Mouse (Mus musculus) heart, postnatal 0 days (tissue): ENCODE data around the gene Pimreg. TPM values are rescaled to one million over a fixed set of nuclear protein-coding genes. Genes with fewer than 3 reads are reported as not detected.

Source experiments
- ATAC-seq: fragments of 200-750 bp; cut with Nextera tagmentation; 2 replicates; pipeline ENCODE4 v1.8.0; 2017; ENCODE audit warnings: low read depth, moderate number of reproducible peaks, moderate library complexity; ENCODE audit not compliant: insufficient read depth
- DNase-seq: peaks from one replicate; pipeline ENCODE4 v3.0.0-alpha.2; 2016; ENCODE audit warnings: low spot score
- H3K27ac ChIP-seq: fragments of 300-500 bp; sonication (generic); 2 replicates; pipeline ENCODE4 v1.5.1; 2014; ENCODE audit warnings: low read depth, mild to moderate bottlenecking
- H3K27me3 ChIP-seq: fragments of 300-500 bp; sonication (generic); 2 replicates; pipeline ENCODE4 v1.6.1; 2014; ENCODE audit warnings: low read length, mixed read lengths; ENCODE audit not compliant: control insufficient read depth, insufficient read depth
- H3K36me3 ChIP-seq: fragments of 300-500 bp; sonication (generic); replicated peaks from 2 replicates; pipeline ENCODE4 v1.6.1; 2014; ENCODE audit warnings: low read length, mixed read lengths; ENCODE audit not compliant: control insufficient read depth, insufficient read depth
- H3K4me1 ChIP-seq: fragments of 300-500 bp; sonication (generic); 2 replicates; pipeline ENCODE4 v1.6.1; 2014; ENCODE audit warnings: antibody characterized with exemption; ENCODE audit not compliant: control insufficient read depth, insufficient read depth
- H3K4me2 ChIP-seq: fragments of 300-500 bp; sonication (generic); 2 replicates; pipeline ENCODE4 v1.6.1; 2014; ENCODE audit warnings: low read depth, mild to moderate bottlenecking, low read length, moderate library complexity
- H3K4me3 ChIP-seq: fragments of 300-500 bp; sonication (generic); 2 replicates; pipeline ENCODE4 v1.5.1; 2014; ENCODE audit warnings: low read depth, low read length
- H3K9ac ChIP-seq: fragments of 300-500 bp; sonication (generic); replicated peaks from 2 replicates; pipeline ENCODE4 v1.6.1; 2014; ENCODE audit warnings: low read depth, low read length, mixed read lengths
- H3K9me3 ChIP-seq: fragments of 300-500 bp; sonication (generic); replicated peaks from 2 replicates; pipeline ENCODE4 v1.6.1; 2016; ENCODE audit warnings: low read length; ENCODE audit not compliant: control insufficient read depth
- CTCF ChIP-seq: IDR thresholded peaks from 2 replicates; pipeline ENCODE4 v1.5.1; 2016; ENCODE audit warnings: antibody characterized with exemption, control low read depth, low read depth
- EP300 ChIP-seq: IDR thresholded peaks from 2 replicates; pipeline ENCODE4 v1.6.1; 2016; ENCODE audit warnings: antibody characterized with exemption, low read depth
- WGBS: fragments of 180-500 bp; shearing (Covaris S2); extraction: QIAGEN DNeasy Blood & Tissue Kit; methylation state at CpG from one replicate; pipeline ENCODE4 v1.1.7; 2014; 5-methylcytosine and 5-hydroxymethylcytosine counted together
- polyA plus RNA-seq: library from polyadenylated mRNA; unstranded; fragments of >200 nt; fragmentation: Nextera tagmentation; extraction: Ambion mirVana; gene quantifications from 2 replicates; pipeline ENCODE4 v1.2.1, GENCODE M21; 2015
- total RNA-seq: library from RNA; depleted of rRNA; stranded (reverse); fragments of >200 nt; gene quantifications from 2 replicates; pipeline ENCODE4 v1.2.3, GENCODE M21; 2014; ENCODE audit warnings: low replicate concordance

The Pimreg gene
- total and polyA plus RNA-seq, 2 experiments from 2014 or later = 24.6 to 30.2 TPM

- Histone ChIP-seq H3K9ac (no peak overlapping the region), H3K4me1 (no peaks in the 10 kb centered on the region), H3K4me2 (no peak overlapping the region), H3K4me3 (no peak overlapping the region), H3K9me3 (no peaks in the 10 kb centered on the region), H3K27me3 (peaks cover 6% of the 10 kb centered on the region; the same call in 1 of the 2 replicates), H3K27ac (no peak overlapping the region), H3K36me3 (no peaks in the 10 kb centered on the region)
- no peak for TF ChIP-seq EP300
- peak; percentile 44 for TF ChIP-seq CTCF
- ATAC-seq (no peak), DNase-seq (no peak)
- 47% methylated on average over 9 of the region's 10 CpGs for WGBS
Measured at GRCm38 (mm10) chr11:72023581-72023980, 18.3 kb upstream of the Pimreg start.

GRCm38 (mm10) chr11:72024193-72024781, 17.5 kb upstream of the Pimreg start:
- H3K9ac ChIP-seq = no peak overlapping the region
- no peak overlapping the region for H3K4me3 ChIP-seq
- H3K27ac ChIP-seq = no peak overlapping the region
- peaks cover 13% of the 10 kb centered on the region; the same call in 1 of the 2 replicates for H3K27me3 ChIP-seq
- peak; percentile 85 for TF ChIP-seq CTCF
- no peak for TF ChIP-seq EP300
- 24% methylated on average over 5 of the region's 5 CpGs for WGBS
- no peaks in the 10 kb centered on the region for H3K36me3 ChIP-seq
- no peaks in the 10 kb centered on the region for H3K9me3 ChIP-seq
- ATAC-seq (no peak), DNase-seq (peak; percentile 46)
- no peaks in the 10 kb centered on the region for H3K4me1 ChIP-seq
- no peak overlapping the region for H3K4me2 ChIP-seq

GRCm38 (mm10) chr11:72025843-72026242, 16.0 kb upstream of the Pimreg start:
- Histone ChIP-seq H3K4me2 (no peak overlapping the region), H3K9ac (no peak overlapping the region), H3K27me3 (peaks cover 23% of the 10 kb centered on the region), H3K27ac (no peak overlapping the region), H3K9me3 (no peaks in the 10 kb centered on the region), H3K4me1 (no peaks in the 10 kb centered on the region), H3K4me3 (no peak overlapping the region), H3K36me3 (no peaks in the 10 kb centered on the region)
- TF ChIP-seq CTCF (peak; percentile 42), EP300 (no peak)
- ATAC-seq (no peak), DNase-seq (no peak)
- 35% methylated on average over 5 of the region's 5 CpGs for WGBS

DNA sequence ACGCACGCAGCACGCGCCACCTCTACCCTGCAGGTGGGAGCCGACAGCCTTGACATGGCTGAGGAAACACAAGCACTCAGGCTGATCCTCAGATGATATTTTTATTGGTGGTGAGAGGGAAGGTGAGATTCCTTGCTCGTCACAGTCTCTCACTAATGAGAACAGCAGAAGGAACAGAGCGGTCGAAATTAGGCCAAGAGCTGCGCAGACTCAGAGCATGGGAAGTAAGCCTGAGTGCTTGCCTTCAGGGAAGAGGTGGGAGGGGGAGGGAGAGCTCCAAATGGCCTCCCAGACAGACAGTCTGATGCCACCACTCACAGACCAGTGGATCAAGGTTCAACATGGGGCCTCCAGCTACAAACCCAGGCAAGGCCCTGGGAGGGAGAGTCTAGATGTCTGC, 15.3 kb upstream of the Pimreg start:
- Histone ChIP-seq H3K4me3 (no peak overlapping the region), H3K27me3 (peaks cover 23% of the 10 kb centered on the region), H3K9me3 (no peaks in the 10 kb centered on the region), H3K36me3 (no peaks in the 10 kb centered on the region), H3K4me2 (no peak overlapping the region), H3K4me1 (no peaks in the 10 kb centered on the region), H3K27ac (no peak overlapping the region), H3K9ac (no peak overlapping the region)
- 86% methylated on average over 9 of the region's 9 CpGs for WGBS
- TF ChIP-seq EP300 (no peak), CTCF (no peak)
- ATAC-seq (no peak), DNase-seq (no peak)

DNA sequence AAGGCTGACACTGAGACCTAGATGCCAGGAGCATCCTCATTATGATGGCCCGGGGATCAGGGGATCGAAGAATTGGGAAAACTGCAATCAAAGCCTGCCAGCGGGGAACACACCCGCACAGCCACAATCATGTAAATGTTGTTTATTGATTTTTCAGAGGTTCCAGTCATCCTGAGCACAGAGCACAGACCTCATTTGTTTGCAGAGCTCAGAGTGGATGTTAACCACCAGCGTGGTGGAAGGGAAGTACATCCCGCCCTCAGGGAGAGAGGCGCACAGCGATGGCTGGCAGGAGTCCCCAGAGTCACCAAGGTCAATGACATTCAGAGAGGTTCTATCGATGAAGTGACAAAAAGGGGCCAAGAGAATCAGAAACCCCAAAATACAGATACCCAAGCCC, 14.0 kb upstream of the Pimreg start:
- no peak overlapping the region for H3K27ac ChIP-seq
- H3K36me3 ChIP-seq = no peaks in the 10 kb centered on the region
- no peak overlapping the region for H3K4me3 ChIP-seq
- H3K27me3 ChIP-seq = peaks cover 23% of the 10 kb centered on the region
- H3K4me2 ChIP-seq = no peak overlapping the region
- no peak overlapping the region for H3K9ac ChIP-seq
- WGBS = 83% methylated on average over 9 of the region's 9 CpGs
- no peak for DNase-seq
- H3K9me3 ChIP-seq = no peaks in the 10 kb centered on the region
- ATAC-seq = no peak
- H3K4me1 ChIP-seq = 0 out of 2 replicates have a peak, but pooled peaks cover 4% of the 10 kb centered on the region
- no peak for TF ChIP-seq CTCF
- no peak for TF ChIP-seq EP300

DNA sequence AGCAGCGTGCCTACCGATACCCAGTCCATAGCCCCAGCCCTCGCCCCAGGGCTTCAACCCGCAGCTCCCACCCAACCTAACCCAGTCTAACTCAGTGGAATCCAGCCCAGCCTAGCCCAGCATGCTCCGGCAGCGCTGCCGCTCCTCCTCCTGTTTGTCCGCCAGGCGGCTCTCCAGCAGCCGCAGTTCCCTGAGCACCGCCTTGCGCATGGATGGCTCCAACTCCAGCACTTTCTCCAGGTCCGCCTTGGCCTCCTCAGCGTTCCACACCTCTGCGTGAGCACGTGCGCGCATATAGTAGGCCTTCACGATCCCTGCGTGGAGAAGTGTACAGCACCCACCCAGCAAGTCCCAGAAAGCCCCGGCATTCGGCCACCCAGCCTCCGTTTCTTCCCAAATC, 12.7 kb upstream of the Pimreg start:
- no peaks in the 10 kb centered on the region for H3K36me3 ChIP-seq
- DNase-seq (peak; percentile 37), ATAC-seq (peak; percentile 45; the same call in 1 of the 2 replicates)
- TF ChIP-seq EP300 = no peak
- peak; percentile 66 for TF ChIP-seq CTCF
- H3K4me1 ChIP-seq = 0 out of 2 replicates have a peak, but pooled peaks cover 4% of the 10 kb centered on the region
- H3K9ac ChIP-seq = no peak overlapping the region
- H3K27me3 ChIP-seq = peaks cover 23% of the 10 kb centered on the region
- H3K4me3 ChIP-seq = 0 out of 2 replicates have a peak overlapping the region, but pooled peaks have one; percentile 16
- no peak overlapping the region for H3K27ac ChIP-seq
- H3K9me3 ChIP-seq = no peaks in the 10 kb centered on the region
- peak overlapping the region; percentile 36; the same call in 1 of the 2 replicates for H3K4me2 ChIP-seq
- WGBS = 24% methylated on average over 23 of the region's 23 CpGs
